Mouse (Mus musculus): Measurements from ENCODE around the gene Gm21663. TPM values are rescaled to one million over a fixed set of nuclear protein-coding genes. Genes with fewer than 3 reads are reported as not detected.
"Not testable (repeated sequence)": the region's sequence is repeated elsewhere in the genome, so short reads cannot be mapped to it uniquely, and the experiment has no call there.

Gene Gm21663
- not detected in 2 replicates for polyA plus RNA-seq (2016; fragmentation: Nextera tagmentation; extraction: Ambion mirVana)

- not testable (repeated sequence) for H3K4me3 ChIP-seq; H3K9me3 ChIP-seq (replicated peaks); ATAC-seq; H3K27me3 ChIP-seq (replicated peaks); H3K4me2 ChIP-seq; H3K9ac ChIP-seq; H3K36me3 ChIP-seq; H3K4me1 ChIP-seq; H3K27ac ChIP-seq
- WGBS (ENCODE audit: insufficient replicate concordance) = 39% methylated on average over 2 of the region's 2 CpGs
Measured at GRCm38 (mm10) chr5:25942281-25942680, at the start of gene Gm21663. Gene Gm21663 (minus strand): TSS chr5:25942381.

DNA sequence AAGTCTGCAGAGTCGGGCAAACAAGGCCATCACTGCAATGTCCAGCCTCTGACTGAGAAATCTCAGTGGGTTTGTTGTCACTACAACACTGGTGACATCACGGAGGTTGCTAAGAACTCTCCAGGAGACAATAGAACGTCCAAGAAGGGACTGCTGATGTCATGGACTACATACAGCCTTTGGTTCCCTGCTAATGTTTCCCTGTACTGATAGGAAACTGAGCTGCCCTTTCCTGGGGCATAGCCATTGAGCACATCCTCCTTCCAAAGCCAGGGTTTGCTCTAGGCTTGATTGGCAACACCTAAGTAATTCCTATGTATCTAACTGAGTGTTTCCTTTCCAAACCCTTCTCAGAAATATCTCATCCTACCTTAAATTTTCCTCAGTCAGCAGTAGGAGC is 46.4 kb upstream of the Gm21663 start, which contains the start of gene Gm21698:
TSS of gene Gm21698 (minus strand) at position 101 of the 400 bp plus-strand sequence.
- H3K9me3 ChIP-seq (replicated peaks); H3K4me2 ChIP-seq; H3K27me3 ChIP-seq (replicated peaks); H3K36me3 ChIP-seq; H3K4me3 ChIP-seq; H3K9ac ChIP-seq; H3K27ac ChIP-seq; H3K4me1 ChIP-seq; ATAC-seq: not testable (repeated sequence)
- WGBS (ENCODE audit: insufficient replicate concordance) = no CpG with 5 or more reads among the region's 3 CpGs

DNA sequence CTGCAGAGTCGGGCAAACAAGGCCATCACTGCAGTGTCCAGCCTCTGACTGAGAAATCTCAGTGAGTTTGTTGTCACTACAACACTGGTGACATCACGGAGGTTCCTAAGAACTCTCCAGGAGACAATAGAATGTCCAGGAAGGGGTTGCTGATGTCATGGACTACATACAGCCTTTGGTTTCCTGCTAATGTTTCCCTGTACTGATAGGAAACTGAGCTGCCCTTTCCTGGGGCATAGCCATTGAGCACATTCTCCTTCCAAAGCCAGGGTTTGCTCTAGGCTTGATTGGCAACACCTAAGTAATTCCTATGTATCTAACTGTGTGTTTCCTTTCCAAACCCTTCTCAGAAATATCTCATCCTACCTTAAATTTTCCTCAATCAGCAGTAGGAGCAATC is 30.4 kb upstream of the Gm21663 start, which contains the start of gene Gm21680:
TSS of gene Gm21680 (minus strand) at position 101 of the 400 bp plus-strand sequence.
- not testable (repeated sequence) for H3K27ac ChIP-seq; H3K27me3 ChIP-seq (replicated peaks); H3K4me1 ChIP-seq; H3K36me3 ChIP-seq; H3K9me3 ChIP-seq (replicated peaks); H3K4me2 ChIP-seq; ATAC-seq; H3K9ac ChIP-seq; H3K4me3 ChIP-seq
- WGBS (ENCODE audit: insufficient replicate concordance) = no CpG with 5 or more reads among the region's 2 CpGs

- not testable (repeated sequence) for H3K9me3 ChIP-seq (replicated peaks); H3K9ac ChIP-seq; H3K4me3 ChIP-seq; H3K27me3 ChIP-seq (replicated peaks); H3K4me1 ChIP-seq; H3K27ac ChIP-seq; H3K36me3 ChIP-seq; ATAC-seq
- 34% methylated on average over 17 of the region's 17 CpGs for WGBS (ENCODE audit: insufficient replicate concordance)
- H3K4me2 ChIP-seq = 0 out of 2 replicates have a peak overlapping the region, but pooled peaks have one; percentile 20
Measured at GRCm38 (mm10) chr5:25957050-25957449, 14.9 kb upstream of the Gm21663 start.

- H3K4me2 ChIP-seq = 0 out of 2 replicates have a peak overlapping the region, but pooled peaks have one; percentile 20
- not testable (repeated sequence) for ATAC-seq; H3K27me3 ChIP-seq (replicated peaks); H3K9me3 ChIP-seq (replicated peaks); H3K27ac ChIP-seq; H3K4me1 ChIP-seq; H3K9ac ChIP-seq; H3K4me3 ChIP-seq; H3K36me3 ChIP-seq
- 19% methylated on average over 32 of the region's 32 CpGs for WGBS (ENCODE audit: insufficient replicate concordance)
Measured at GRCm38 (mm10) chr5:25956611-25957010, 14.4 kb upstream of the Gm21663 start.

- ATAC-seq; H3K4me1 ChIP-seq; H3K27me3 ChIP-seq (replicated peaks); H3K9ac ChIP-seq; H3K36me3 ChIP-seq; H3K27ac ChIP-seq; H3K4me2 ChIP-seq; H3K9me3 ChIP-seq (replicated peaks); H3K4me3 ChIP-seq: not testable (repeated sequence)
- WGBS (ENCODE audit: insufficient replicate concordance) = 56% methylated on average over 2 of the region's 2 CpGs
Measured at GRCm38 (mm10) chr5:25954317-25954716, 12.1 kb upstream of the Gm21663 start, which contains the start of gene Gm21671. Gene Gm21671 (minus strand): TSS chr5:25954417.

DNA sequence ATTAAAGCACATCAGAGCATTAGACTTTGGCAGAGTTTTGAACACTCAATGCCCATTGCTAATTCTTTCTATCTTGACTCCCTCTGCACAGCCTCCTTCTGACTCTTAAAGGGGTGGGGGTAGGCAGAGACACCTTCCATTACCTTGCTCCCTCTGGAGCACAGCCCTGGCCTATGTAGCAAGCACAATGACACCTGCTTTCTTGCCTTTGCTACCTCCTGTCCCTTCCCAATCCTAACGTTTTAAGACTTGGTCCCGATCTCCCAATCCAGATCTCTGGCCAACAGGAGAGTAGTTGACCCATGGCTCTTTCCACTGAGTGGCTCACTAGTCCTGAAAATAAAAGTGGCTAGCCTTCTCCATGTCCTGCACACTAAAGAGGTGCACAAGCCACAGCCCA is 3.2 kb upstream of the Gm21663 start:
- not testable (repeated sequence) for H3K4me2 ChIP-seq; ATAC-seq; H3K9me3 ChIP-seq (replicated peaks); H3K27ac ChIP-seq; H3K4me1 ChIP-seq; H3K9ac ChIP-seq; H3K4me3 ChIP-seq; H3K27me3 ChIP-seq (replicated peaks); H3K36me3 ChIP-seq
- WGBS (ENCODE audit: insufficient replicate concordance) = 56% methylated on average over 2 of the region's 2 CpGs

GRCm38 (mm10) chr5:25891321-25891720 is 50.9 kb downstream of the Gm21663 start:
- H3K36me3 ChIP-seq = no peaks in the 10 kb centered on the region
- H3K4me2 ChIP-seq = no peak overlapping the region
- H3K9me3 ChIP-seq (replicated peaks) = no peaks in the 10 kb centered on the region
- H3K9ac ChIP-seq = no peak overlapping the region
- H3K27ac ChIP-seq = no peak overlapping the region
- ATAC-seq = no peak
- no peak overlapping the region for H3K4me3 ChIP-seq
- H3K27me3 ChIP-seq (replicated peaks) = no peaks in the 10 kb centered on the region
- 55% methylated on average over 1 of the region's 1 CpGs for WGBS (ENCODE audit: insufficient replicate concordance)
- H3K4me1 ChIP-seq = no peaks in the 10 kb centered on the region

DNA sequence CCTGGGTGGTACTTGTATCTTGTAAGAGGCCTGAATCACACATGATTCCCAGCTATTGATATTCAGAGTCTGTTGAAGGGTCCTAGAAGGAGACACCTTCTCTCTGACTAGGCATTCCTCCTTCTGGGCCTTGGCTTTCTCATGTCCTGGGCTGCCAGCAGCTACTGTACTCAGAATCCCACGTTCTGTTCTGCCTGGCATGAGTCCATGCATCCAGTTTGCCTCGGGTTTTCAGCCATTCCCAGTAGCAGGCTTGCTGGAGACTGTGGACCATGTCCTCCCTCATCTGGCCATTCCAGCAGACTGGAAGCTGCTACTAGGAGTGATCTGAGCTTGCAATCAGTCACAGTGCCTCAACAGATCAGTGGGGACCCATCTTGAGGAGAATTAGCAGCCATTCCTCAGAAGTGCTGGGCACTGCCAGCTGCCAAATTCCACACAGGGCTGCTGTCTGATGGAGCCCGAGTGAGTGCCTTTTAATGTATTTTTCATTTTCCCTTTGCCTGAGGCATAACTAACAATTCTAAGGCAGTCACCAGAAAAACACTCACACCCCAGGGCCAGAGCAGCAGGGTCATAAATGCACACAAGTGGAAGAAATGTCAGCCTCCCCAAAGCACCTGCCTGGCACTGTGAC is 52.3 kb downstream of the Gm21663 start:
- Histone ChIP-seq H3K27me3 (replicated peaks) (no peaks in the 10 kb centered on the region), H3K4me2 (no peak overlapping the region), H3K4me1 (no peaks in the 10 kb centered on the region), H3K27ac (no peak overlapping the region), H3K36me3 (no peaks in the 10 kb centered on the region), H3K4me3 (no peak overlapping the region), H3K9me3 (replicated peaks) (peaks cover 4% of the 10 kb centered on the region; the same call in 1 of the 2 replicates), H3K9ac (no peak overlapping the region)
- ATAC-seq = no peak
- 42% methylated on average over 3 of the region's 3 CpGs for WGBS (ENCODE audit: insufficient replicate concordance)

- WGBS (ENCODE audit: insufficient replicate concordance) = 73% methylated on average over 3 of the region's 3 CpGs
- no peak overlapping the region for H3K9ac ChIP-seq
- H3K4me1 ChIP-seq = no peaks in the 10 kb centered on the region
- no peak overlapping the region for H3K27ac ChIP-seq
- H3K4me2 ChIP-seq = no peak overlapping the region
- no peaks in the 10 kb centered on the region for H3K27me3 ChIP-seq (replicated peaks)
- no peaks in the 10 kb centered on the region for H3K36me3 ChIP-seq
- H3K4me3 ChIP-seq = no peak overlapping the region
- no peak for ATAC-seq
- peaks cover 4% of the 10 kb centered on the region; the same call in 1 of the 2 replicates for H3K9me3 ChIP-seq (replicated peaks)
Measured at GRCm38 (mm10) chr5:25886708-25887107, 55.5 kb downstream of the Gm21663 start.
